8 mouse cellular contexts compared by ENCODE assay signal in genomic region chr1:193449394-193450103, GRCm38 (mm10).
DNase-seq lines count a peak whose midpoint lies in the region; ATAC-seq and TF ChIP-seq lines count a peak whose summit lies in the region.

No protein-coding gene starts in this region.

- DNase-seq in adrenal gland, adult (ENCODE audit: inconsistent age in 2 of 2, low spot score in 1 of 2): peak; percentile 34 to 84
- DNase-seq in adrenal gland, postnatal 4 days (ENCODE audit: low spot score in 2 of 2): no peak
- peak; percentile 5 for DNase-seq in c-Kit-positive CD71-positive TER-119-positive erythroid progenitor cells, embryonic 14.5 days (ENCODE audit: low spot score)
- peak; percentile 90 for DNase-seq in forebrain, embryonic 14.5 days (ENCODE audit: low spot score)
- DNase-seq in hindbrain, embryonic 11.5 days (ENCODE audit: low spot score): peak; percentile 70
- peak; percentile 54 to 75 for DNase-seq in layer of hippocampus, postnatal 14 days (ENCODE audit: low spot score in 2 of 2)

- no peak for TF ChIP-seq POLR2A in small intestine, adult 2 months (IDR thresholded peaks at IDR 0.05; ENCODE audit: low read depth, low read length)

- no peaks in the 10 kb centered on the region for H3K4me1 ChIP-seq in forebrain, embryonic 14.5 days (ENCODE audit: control insufficient read depth, insufficient read depth, low read length)
- no peaks in the 10 kb centered on the region for H3K4me1 ChIP-seq in hindbrain, embryonic 11.5 days (replicated peaks; ENCODE audit: control insufficient read depth, insufficient read depth, low read length)
- H3K4me1 ChIP-seq in megakaryocyte, embryonic 14.5 days: peaks cover 13% of the 10 kb centered on the region
- H3K4me1 ChIP-seq in small intestine, adult 2 months (ENCODE audit: control insufficient read depth, insufficient read depth, insufficient read length, low read length): peaks cover 2% of the 10 kb centered on the region; the same call in 1 of the 2 replicates

- no peak overlapping the region for H3K4me3 ChIP-seq in forebrain, embryonic 14.5 days (ENCODE audit: low read depth, low read length)
- no peak overlapping the region for H3K4me3 ChIP-seq in hindbrain, embryonic 11.5 days (ENCODE audit: low read depth, low read length)
- H3K4me3 ChIP-seq in megakaryocyte, embryonic 14.5 days (replicated peaks): peak overlapping the region; percentile 31
- H3K4me3 ChIP-seq in small intestine, adult 2 months (ENCODE audit: low read depth, low read length): no peak overlapping the region

- no peaks in the 10 kb centered on the region for H3K27me3 ChIP-seq in forebrain, embryonic 14.5 days (replicated peaks; ENCODE audit: control insufficient read depth, insufficient read depth, low read length)
- H3K27me3 ChIP-seq in hindbrain, embryonic 11.5 days (ENCODE audit: control insufficient read depth, insufficient read depth, low read length): no peaks in the 10 kb centered on the region
- H3K27me3 ChIP-seq in megakaryocyte, embryonic 14.5 days (replicated peaks): peaks cover 3% of the 10 kb centered on the region
- H3K27me3 ChIP-seq in small intestine, adult 2 months (ENCODE audit: control insufficient read depth, insufficient read depth, low read length): no peaks in the 10 kb centered on the region

- no peaks in the 10 kb centered on the region for H3K9me3 ChIP-seq in forebrain, embryonic 14.5 days (replicated peaks; ENCODE audit: control insufficient read depth, low read length)
- H3K9me3 ChIP-seq in hindbrain, embryonic 11.5 days (ENCODE audit: control insufficient read depth, low read length): no peaks in the 10 kb centered on the region
- no peaks in the 10 kb centered on the region for H3K9me3 ChIP-seq in megakaryocyte, embryonic 14.5 days

- H3K9ac ChIP-seq in forebrain, embryonic 14.5 days (ENCODE audit: low read length): 0 out of 2 replicates have a peak overlapping the region, but pooled peaks have one; percentile 9
- no peak overlapping the region; the same call in 1 of the 2 replicates for H3K9ac ChIP-seq in hindbrain, embryonic 11.5 days (ENCODE audit: low read depth, low read length)

- peak; percentile 76 for ATAC-seq in forebrain, embryonic 14.5 days
- peak; percentile 63 for ATAC-seq in hindbrain, embryonic 11.5 days (ENCODE audit: low FRiP score)

- WGBS in forebrain, embryonic 14.5 days: 19% methylated on average over 7 of the region's 7 CpGs
- 18% methylated on average over 7 of the region's 7 CpGs for WGBS in hindbrain, embryonic 11.5 days
- WGBS in small intestine, adult 2 months: 18% methylated on average over 7 of the region's 7 CpGs

- TF ChIP-seq CTCF in small intestine, adult 2 months (IDR thresholded peaks at IDR 0.05; ENCODE audit: extremely low read depth, insufficient read length, insufficient replicate concordance, low read depth, low read length): peak; percentile 53; the same call in 1 of the 2 replicates

- H3K36me3 ChIP-seq in forebrain, embryonic 14.5 days (ENCODE audit: control insufficient read depth, insufficient read depth, low read length): no peaks in the 10 kb centered on the region
- no peaks in the 10 kb centered on the region for H3K36me3 ChIP-seq in hindbrain, embryonic 11.5 days (ENCODE audit: control insufficient read depth, insufficient read depth, low read length)
- H3K36me3 ChIP-seq in megakaryocyte, embryonic 14.5 days (replicated peaks; ENCODE audit: low read length): no peaks in the 10 kb centered on the region
- no peaks in the 10 kb centered on the region for H3K36me3 ChIP-seq in small intestine, adult 2 months (ENCODE audit: control insufficient read depth, insufficient read depth, low read length)

- peak overlapping the region; percentile 72 for H3K27ac ChIP-seq in forebrain, embryonic 14.5 days (ENCODE audit: low read depth, low read length)
- H3K27ac ChIP-seq in hindbrain, embryonic 11.5 days (ENCODE audit: low read depth, low read length): no peak overlapping the region
- H3K27ac ChIP-seq in small intestine, adult 2 months (ENCODE audit: insufficient read depth, low read depth, low read length): no peak overlapping the region

- no peak overlapping the region for H3K4me2 ChIP-seq in forebrain, embryonic 14.5 days (ENCODE audit: low read length)
- H3K4me2 ChIP-seq in hindbrain, embryonic 11.5 days (replicated peaks; ENCODE audit: low read depth, low read length): no peak overlapping the region

Comparison
In these comparisons a context has a peak if more than half of its experiments do, and no peak if none do; other contexts are left out.
1. DNase-seq: peak in adrenal gland, adult (2 of 2), c-Kit-positive CD71-positive TER-119-positive erythroid progenitor cells, embryonic 14.5 days (single experiment), forebrain, embryonic 14.5 days (single experiment), hindbrain, embryonic 11.5 days (single experiment) and layer of hippocampus, postnatal 14 days (2 of 2); none in adrenal gland, postnatal 4 days (0 of 2).